Mouse (Mus musculus) spleen, adult 2 months (tissue): ENCODE data around the gene Chmp6.

Source experiments
- CTCF ChIP-seq: fragments of 200-500 bp; IDR thresholded peaks from 2 replicates; pipeline ENCODE4 v1.5.1; 2011; ENCODE audit warnings: mild to moderate bottlenecking, inconsistent platforms; ENCODE audit not compliant: insufficient read depth, insufficient read length, insufficient replicate concordance; ENCODE audit errors: extremely low read depth
- POLR2A ChIP-seq: fragments of 200-500 bp; IDR thresholded peaks from 2 replicates; pipeline ENCODE4 v1.6.1; 2011; ENCODE audit warnings: low read depth, low read length, inconsistent platforms

DNA sequence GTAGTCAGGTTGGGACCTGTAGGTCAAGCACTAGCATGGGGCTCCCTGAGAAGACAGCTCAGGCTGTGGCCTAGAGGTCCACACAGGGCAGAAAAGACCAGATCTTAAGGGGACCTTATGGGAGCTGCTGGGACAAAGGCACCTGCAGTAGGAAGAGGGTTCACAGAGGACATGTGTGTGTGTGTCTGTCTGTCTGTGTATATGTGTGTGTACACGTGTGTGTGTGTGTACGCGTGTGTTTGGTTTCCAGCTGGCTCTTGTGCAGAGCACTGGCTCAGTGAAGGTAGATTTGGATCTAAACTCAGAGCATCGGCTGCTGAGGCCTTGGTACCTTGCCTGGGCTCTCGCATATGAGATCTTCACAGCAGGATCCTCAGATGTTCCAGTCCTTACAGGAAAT, 7.4 kb downstream of the Chmp6 start:
- TF ChIP-seq CTCF (no peak), POLR2A (no peak)
